Mouse (Mus musculus) left cerebral cortex, adult 9 months (tissue): ENCODE data around the gene Cox18.

Experiments used
- DNase-seq, 2 experiments: peaks; one replicate each; pipeline ENCODE4 v3.0.0; 2022; ENCODE audit warnings: low spot score in 2 of 2

Cox18 gene

GRCm38 (mm10) chr5:90178116-90178515 lies 45.7 kb downstream of the Cox18 start:
- no peak for DNase-seq
